Mouse (Mus musculus) left cerebral cortex, adult 2 months (tissue): ENCODE results near the gene Erich6. TPM values are rescaled to one million over a fixed set of nuclear protein-coding genes. Genes with fewer than 3 reads are reported as not detected.
A peak's percentile ranks its signal among the peaks of the same experiment; 100 is the strongest.
"Not testable (repeated sequence)": the region's sequence is repeated elsewhere in the genome, so short reads cannot be mapped to it uniquely, and the experiment has no call there.

ENCODE experiments used
- DNase-seq, 2 experiments: peaks; one replicate each; pipeline ENCODE4 v3.0.0; 2021 to 2022; ENCODE audit warnings: low spot score in 2 of 2, mixed read lengths in 1 of 2; ENCODE audit errors: extremely low spot score in 1 of 2
- H3K27ac ChIP-seq: fragments of 200-600 bp; 2 replicates; pipeline ENCODE4 v1.8.1; 2022
- H3K4me3 ChIP-seq: fragments of 200-600 bp; 2 replicates; pipeline ENCODE4 v1.8.1; 2022
- CTCF ChIP-seq: fragments of 200-600 bp; IDR thresholded peaks from 2 replicates; pipeline ENCODE4 v1.8.1; 2022; ENCODE audit warnings: antibody characterized with exemption, mild to moderate bottlenecking, moderate library complexity
- intact Hi-C: fragments of 180-260 bp; cut with DNase I; formaldehyde crosslinking; loops from one replicate; pipeline ENCODE4 v1.15.1; 2025
- total RNA-seq, 2 experiments: library from RNA; stranded (reverse); gene quantifications; 2 replicates each; pipeline ENCODE4 v1.2.3; 2021

Gene Erich6
- total RNA-seq, 2 experiments from 2014 or later: 1.4 to 1.7 TPM

DNA sequence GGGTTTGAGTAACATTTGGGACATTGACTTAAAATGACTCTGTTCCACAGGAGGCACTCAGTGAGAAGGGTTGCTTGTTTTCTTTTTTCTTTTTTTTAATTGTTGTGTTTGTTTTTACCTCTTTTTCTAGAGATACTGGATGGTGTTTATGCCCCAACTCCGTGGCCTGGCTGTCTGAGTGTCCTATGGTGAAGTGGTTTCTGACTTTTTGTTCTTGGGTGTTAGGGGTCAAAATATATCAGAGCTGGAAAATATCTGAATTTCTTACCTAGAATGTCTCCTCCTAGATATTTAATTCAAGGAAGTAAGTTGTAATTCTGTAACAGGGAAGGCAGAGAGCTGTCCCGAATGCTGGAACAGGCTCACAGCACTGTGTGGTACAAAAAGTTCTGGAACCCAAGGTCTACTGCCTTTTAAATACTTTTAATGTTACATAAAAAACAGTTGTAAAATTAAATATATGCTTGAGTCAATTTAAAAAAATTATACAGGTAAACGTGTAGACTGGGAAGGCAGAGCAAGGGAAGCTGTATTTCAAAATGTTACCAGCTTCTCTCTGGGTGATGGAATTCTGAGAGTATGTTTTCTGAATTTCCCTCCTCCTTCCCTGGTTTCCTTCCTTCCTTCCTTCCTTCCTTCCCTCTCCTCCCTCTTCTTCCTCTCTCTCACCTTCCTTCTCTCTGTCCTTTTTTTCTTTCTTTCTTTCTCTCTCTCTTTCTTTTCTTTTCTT is 14.2 kb downstream of the Erich6 start:
- no peak overlapping the region for H3K4me3 ChIP-seq
- no peak for TF ChIP-seq CTCF
- DNase-seq: no peak
- H3K27ac ChIP-seq: no peak overlapping the region
- intact Hi-C loops: no loop called here

DNA sequence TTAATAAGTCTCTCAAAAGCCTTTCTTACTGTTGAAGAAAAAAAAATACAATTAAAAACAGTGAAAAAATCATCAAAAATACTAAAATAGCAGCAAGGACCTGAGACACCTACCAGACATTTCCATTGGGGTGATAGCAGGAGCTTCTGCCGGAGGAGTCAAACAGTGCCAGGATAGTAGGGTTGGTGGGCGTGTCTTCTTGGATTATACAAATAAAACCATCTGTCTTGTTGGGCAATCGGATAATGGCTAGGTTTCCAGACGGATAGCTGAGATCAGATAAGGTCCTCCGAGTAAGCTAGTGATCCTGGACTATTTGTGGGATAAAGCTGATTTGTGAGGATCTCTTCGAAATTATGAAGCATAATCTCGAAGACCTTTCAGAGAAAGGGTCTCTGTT is 15.9 kb downstream of the Erich6 start:
- no peak overlapping the region for H3K27ac ChIP-seq
- intact Hi-C loops: no loop called here
- H3K4me3 ChIP-seq: no peak overlapping the region
- DNase-seq: no peak
- no peak for TF ChIP-seq CTCF

DNA sequence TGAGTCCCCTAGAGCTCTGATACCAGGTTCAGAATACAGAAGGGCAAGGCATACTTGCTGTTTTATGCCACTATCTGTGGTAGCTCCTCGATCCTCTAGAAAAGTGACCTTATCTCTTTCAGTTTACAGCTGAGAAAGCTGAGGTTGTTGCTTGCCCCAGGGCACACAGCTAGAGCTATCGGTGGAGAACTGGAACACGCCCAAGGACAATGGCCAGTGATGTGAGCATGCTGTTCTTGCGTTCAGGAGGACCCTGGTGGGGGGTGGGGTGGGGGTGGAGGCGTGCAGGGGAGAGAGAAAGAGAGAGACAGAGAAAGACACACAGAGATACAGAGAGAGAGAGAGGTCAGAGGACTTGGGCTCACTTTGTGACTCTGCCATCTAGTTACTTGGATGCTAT is 27.0 kb downstream of the Erich6 start:
- no peak for TF ChIP-seq CTCF
- intact Hi-C loops: no loop called here
- no peak overlapping the region for H3K4me3 ChIP-seq
- H3K27ac ChIP-seq: no peak overlapping the region
- DNase-seq: no peak

DNA sequence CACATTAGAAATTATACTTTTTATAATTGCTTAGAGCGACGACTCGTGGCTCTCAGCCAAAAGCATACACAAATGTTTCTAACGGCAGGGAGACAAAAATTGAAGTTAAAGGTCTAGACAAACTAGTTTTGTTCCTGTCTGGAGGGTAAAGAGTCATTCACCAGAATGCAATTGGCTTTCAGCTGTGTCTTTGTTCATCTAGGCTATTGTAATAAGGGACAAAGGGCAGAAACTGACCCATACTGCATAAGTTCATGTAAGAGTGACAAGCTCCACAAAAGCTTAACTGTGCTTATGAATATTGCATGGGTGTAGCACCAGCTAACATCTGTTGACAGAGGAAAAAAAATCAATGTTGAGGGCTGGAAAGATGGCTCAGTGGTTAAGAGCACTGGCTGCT is 28.5 kb downstream of the Erich6 start:
- TF ChIP-seq CTCF: no peak

DNA sequence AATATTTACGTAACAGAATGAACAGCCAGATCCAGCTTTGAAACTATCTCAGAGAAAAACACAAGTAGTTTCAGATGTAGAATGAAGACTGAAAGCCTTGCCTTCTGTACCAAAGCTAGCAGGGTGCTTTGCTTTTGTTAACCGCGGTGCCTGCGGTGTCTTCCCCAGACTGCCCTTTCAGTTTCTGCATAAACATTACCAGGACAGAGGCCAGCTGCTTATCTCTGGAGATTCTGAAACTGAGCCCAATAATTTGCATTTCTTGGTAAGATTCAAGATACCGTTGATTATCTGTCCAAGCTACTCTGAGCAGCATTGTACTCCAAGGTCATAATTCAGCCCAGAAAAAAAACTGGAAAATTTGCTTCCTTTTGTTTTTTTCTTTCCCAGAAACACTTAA is 43.4 kb downstream of the Erich6 start:
- TF ChIP-seq CTCF: no peak
- no peak for DNase-seq
- intact Hi-C loops: no loop called here

More for the DNA sequence above, 28.5 kb downstream of the Erich6 start:
- no peak for DNase-seq
- no peak overlapping the region for H3K27ac ChIP-seq
- no peak overlapping the region for H3K4me3 ChIP-seq
- intact Hi-C loops: no loop called here

DNA sequence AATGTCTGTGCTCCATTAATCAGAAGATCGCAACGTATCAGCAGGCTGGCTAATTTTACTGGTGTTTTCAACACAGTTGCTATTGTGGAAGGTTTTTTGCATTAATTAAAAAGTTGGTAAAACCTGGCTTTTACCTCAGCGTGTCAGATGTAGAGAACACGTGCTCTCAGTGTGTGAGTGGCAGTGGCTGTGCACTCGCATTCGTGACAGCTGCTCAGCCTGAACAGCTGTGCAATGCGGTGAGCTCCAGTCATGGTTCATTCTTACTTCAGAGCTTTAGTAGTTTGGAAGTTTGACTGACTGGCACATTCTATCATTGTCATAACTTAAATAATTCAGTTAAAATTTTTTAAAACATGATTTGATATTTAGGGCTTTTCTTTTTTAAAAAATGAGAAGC is 44.3 kb downstream of the Erich6 start:
- H3K27ac ChIP-seq, intact Hi-C loops, DNase-seq, H3K4me3 ChIP-seq: not testable (repeated sequence)

More for the DNA sequence above, 43.4 kb downstream of the Erich6 start:
- Histone ChIP-seq H3K27ac (no peak overlapping the region), H3K4me3 (no peak overlapping the region)

DNA sequence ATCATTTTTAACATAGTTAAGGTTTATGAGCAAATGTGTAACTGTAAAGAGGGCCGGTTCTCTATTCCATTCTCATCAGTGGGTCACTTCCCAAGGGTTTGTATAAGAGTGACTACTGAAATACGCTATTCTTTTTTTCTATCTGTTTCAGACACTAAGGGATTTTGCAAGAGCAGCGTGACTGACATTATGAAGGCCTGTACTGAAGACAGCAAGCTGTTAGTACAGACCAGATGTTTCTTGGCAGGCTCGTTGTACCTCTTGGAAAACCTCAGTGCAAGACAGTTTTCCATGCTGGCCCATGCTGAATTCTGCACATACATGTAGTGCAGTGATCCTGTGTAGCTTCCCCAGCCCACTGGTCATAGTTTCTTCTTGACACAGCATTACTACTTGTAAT is 46.5 kb downstream of the Erich6 start:
- H3K4me3 ChIP-seq, DNase-seq, H3K27ac ChIP-seq, intact Hi-C loops: not testable (repeated sequence)

DNA sequence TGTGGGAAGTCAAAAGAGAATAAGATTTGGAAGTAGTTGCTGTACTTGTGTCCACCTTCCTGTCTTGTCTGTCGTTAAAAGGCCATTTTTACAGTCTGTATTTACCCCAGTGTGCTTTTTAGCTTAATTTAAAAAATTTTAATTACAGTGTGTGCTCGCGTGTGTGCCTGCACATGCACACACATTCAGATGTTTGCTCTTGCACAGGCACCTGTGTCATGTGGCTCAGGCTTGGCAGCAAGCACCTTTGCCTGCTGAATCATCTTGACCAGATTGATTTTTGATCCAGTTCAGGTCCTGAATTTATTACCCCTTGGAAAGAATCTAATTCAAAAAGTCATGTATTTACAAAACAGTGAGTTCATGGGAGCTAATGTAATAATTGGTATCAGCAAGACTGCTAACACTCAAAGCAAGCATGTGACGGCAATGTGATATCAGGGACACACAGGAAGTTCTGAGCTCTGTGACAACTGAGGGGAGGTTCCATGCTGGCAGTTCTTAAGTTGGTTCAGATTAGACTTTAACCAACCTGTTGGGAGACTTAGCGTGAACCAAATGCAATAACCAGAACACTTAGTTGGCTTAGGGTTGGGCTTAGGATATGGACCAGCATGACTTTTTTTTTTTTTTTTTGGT is 54.1 kb downstream of the Erich6 start:
- intact Hi-C loops: no loop called here
- no peak overlapping the region for H3K27ac ChIP-seq
- DNase-seq: no peak
- TF ChIP-seq CTCF: no peak
- no peak overlapping the region for H3K4me3 ChIP-seq

DNA sequence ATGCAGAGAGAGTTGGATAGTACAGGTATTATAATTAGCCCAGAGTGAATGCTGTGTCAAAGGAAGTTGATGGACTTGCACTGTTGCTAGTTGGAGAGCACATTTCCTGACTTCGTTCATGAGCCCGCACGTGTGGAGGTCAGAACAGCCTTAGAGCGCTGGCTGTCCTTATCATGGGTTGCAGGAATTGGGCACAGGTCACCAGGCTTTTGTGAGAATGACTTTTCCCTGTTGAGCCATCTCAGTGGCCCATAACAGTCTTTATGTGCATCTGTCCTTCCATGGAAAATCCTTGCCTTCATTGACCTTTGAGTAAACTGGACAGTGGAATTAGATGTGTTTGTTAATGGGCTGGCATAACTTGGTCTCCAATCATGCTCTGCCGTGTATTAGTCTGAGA is 54.7 kb downstream of the Erich6 start:
- intact Hi-C loops: no loop called here
- TF ChIP-seq CTCF: no peak

DNA sequence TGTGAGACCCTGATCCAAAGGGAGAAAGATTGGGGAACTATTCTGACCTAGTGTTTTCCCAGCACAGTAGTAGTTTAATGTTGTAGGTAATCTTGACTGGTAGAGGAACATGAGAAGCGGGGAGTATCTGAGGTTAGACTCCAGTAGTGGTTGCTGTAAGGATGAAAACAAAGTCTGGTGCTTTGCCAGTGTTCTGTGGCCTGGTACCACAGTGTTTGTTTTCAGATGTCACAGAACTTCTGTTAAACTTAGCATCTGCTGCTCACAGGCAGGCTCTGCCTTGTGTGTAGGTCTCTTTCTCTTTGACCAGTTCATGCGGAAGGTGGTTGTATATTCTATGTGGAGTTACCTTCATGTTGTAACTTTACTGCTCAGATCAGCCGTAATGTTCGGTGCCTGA is 55.5 kb downstream of the Erich6 start:
- no peak overlapping the region for H3K27ac ChIP-seq
- DNase-seq: no peak
- TF ChIP-seq CTCF: no peak
- H3K4me3 ChIP-seq: no peak overlapping the region
- intact Hi-C loops: no loop called here

More for the DNA sequence above, 54.7 kb downstream of the Erich6 start:
- DNase-seq: no peak
- Histone ChIP-seq H3K27ac (no peak overlapping the region), H3K4me3 (no peak overlapping the region)

DNA sequence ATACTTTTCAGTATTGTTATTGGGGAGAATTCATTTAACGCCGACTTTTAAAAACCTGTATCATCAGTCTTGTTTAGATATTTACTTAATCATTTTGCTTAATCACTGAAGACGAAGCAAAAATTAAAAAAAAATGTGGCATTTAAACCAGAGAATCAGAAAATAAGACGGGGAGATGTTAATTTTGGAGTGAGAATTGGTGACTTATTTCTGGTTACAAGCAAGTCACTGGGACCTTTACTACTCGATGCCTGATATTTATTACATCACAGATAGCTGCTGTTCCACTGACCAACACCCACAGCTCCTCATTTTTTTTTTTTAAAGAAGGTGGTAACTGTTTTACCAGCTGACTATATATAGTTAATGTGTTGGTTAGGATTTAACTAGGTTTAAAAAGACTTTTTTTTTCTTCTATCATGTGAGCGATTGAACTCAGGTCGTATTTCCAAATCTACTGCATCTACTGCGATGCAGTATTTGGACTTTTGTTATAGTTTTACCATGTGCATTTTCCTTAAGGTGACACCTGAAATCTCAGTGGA is 59.4 kb downstream of the Erich6 start:
- Histone ChIP-seq H3K4me3 (peak overlapping the region; percentile 73), H3K27ac (peak overlapping the region; percentile 99)
- DNase-seq: no peak
- no peak for TF ChIP-seq CTCF
- intact Hi-C loops: loop anchor here (2.0 to 5.0 kb wide), 5 partner anchors 53 to 430 kb away; partner anchors contain the start of genes Eif2a, Med12l and Serp1

DNA sequence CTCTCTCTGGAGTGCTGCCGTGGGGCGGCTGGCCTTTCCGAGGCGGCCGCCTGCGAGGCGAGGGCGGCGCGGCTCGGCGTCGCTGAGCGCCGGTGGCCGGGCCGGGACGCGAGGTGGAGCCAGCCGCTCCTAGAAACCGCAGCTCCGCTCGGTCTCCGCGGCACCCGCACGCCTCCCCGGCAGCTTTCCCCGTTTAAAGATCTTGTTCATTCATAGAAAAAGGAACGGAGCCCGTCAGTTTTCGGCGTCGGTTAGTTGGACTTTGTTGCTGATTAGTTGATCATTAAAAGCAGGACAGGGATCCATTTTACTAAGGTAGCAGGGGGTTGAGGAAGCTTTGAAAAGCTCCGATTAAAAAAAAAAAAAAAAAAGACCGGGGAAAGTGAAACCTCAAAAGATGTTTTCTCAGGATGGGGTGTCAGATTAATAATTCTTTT is 59.9 kb downstream of the Erich6 start:
- intact Hi-C loops: loop anchor here (2.0 to 5.0 kb wide), 5 partner anchors 52 to 430 kb away; partner anchors contain the start of genes Eif2a, Med12l and Serp1
- Histone ChIP-seq H3K4me3 (peak overlapping the region; percentile 73), H3K27ac (peak overlapping the region; percentile 99)
- TF ChIP-seq CTCF: no peak; the same call in none of the 2 replicates
- DNase-seq: peak; percentile 55
